Mouse (Mus musculus) liver, embryonic 14.5 days (tissue): ENCODE data around the gene Errfi1.

Source experiments
- CTCF ChIP-seq: IDR thresholded peaks from 2 replicates; pipeline ENCODE4 v1.5.1; 2016; ENCODE audit warnings: antibody characterized with exemption, low read depth, control low read depth
- EP300 ChIP-seq: IDR thresholded peaks from 2 replicates; pipeline ENCODE4 v1.6.1; 2016; ENCODE audit warnings: antibody characterized with exemption, low read depth

DNA sequence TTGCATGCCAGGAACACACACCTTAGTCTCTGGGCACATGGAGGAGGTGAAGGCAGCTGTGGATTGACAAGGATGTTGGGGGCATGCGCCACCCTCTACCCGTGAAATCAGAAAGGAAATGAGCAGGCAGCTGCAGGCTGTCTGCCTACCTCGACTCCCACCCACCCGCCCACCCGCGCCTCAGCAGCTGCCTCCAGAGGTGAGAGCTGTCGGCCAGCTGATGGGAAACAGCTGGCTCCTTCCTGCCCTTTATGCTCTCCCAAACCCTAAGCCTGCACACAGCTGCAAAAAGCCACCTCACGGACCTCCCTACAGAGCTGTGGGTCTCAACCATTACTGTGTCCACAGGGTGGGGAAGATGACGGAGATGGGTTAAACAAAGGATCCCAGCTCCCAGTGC is 44.4 kb upstream of the Errfi1 start:
- TF ChIP-seq CTCF (no peak), EP300 (no peak)
